Mouse (Mus musculus): ENCODE data around the gene Ascc3. TPM values are rescaled to one million over a fixed set of nuclear protein-coding genes. Genes with fewer than 3 reads are reported as not detected.

The Ascc3 gene
- 111 TPM for total RNA-seq (2023)

GRCm38 (mm10) chr10:50592355-50593293 is at the start of gene Ascc3:
Gene Ascc3 (plus strand): TSS chr10:50592669.

GRCm38 (mm10) chr10:50894170-50894991 is 301.9 kb downstream of the Ascc3 start, which contains the start of gene Sim1:
Gene Sim1 (plus strand): TSS chr10:50894754.

